In the genomic region with DNA sequence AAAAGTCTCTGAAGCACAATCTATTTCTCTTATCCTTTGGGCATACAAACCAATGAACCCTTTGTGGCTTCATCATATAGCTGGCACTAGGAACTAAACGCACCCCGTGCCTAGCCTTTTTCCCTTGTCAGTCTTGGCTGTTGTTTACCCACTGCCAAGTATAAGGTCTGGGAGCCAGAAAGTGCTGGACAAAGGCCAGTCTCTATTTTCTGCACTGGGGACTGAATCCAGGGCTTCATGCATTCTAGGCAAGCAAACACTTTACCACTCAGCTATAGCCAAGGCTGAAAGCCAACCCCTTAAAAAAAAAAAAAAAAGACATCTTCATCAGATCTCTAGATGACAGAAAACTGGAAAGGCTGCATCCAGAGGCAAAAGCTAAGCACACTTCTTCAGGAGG, we compare ENCODE assay signal across 15 mouse cellular contexts. TPM values are rescaled to one million over a fixed set of nuclear protein-coding genes. Genes with fewer than 3 reads are reported as not detected.
DNase-seq lines count a peak whose midpoint lies in the region; ATAC-seq lines count a peak whose summit lies in the region.
"Had no signal": no experiment of that assay in that cellular context is flagged by ENCODE, and none has a peak within 500 bp of the region (broad histone marks: within the 10 kb centered on the region; RNA-seq: fewer than 3 reads in every experiment).

No protein-coding gene starts in this region.

- DNase-seq in gastrocnemius, adult 18-20 months (ENCODE audit: low spot score), result peak; percentile 6
- no peak for DNase-seq in gastrocnemius, postnatal 14 days
- peak; percentile 84 for DNase-seq in left cerebral cortex, postnatal 4 days
- DNase-seq in left cerebral cortex, adult 11 months (ENCODE audit: low spot score), result no peak
- DNase-seq in adipocyte (ENCODE audit: low spot score), result peak; percentile 82
- DNase-seq in heart, adult 8-10 months (ENCODE audit: low spot score), result peak; percentile 46
- DNase-seq in spleen, postnatal 14 days (ENCODE audit: low spot score in 2 of 2), result no peak
- DNase-seq: adrenal gland, adult 2 months; layer of hippocampus, postnatal 36 days; liver, postnatal 0 days; retina, postnatal 1 day had no signal

- intact Hi-C loops in gastrocnemius, postnatal 14 days (cut with DNase I; ENCODE audit: low total_unique reads), result no loop called here
- intact Hi-C loops in left cerebral cortex, postnatal 4 days (cut with DNase I), result no loop called here

- ATAC-seq in inflammation-experienced regulatory T-cells, adult 6 months, result no peak
- ATAC-seq: CD4-positive, CD25-positive, alpha-beta regulatory T cell, adult 4 months; liver, postnatal 0 days; Patski had no signal

RNA-seq across cellular contexts. Expression of gene Chn1, which starts 15.2 kb away (rescaled TPM):
- 1 to 10 TPM; 3.0 to 3.5 TPM for total RNA-seq in gastrocnemius, adult 18-20 months (2021)
- 10 to 100 TPM; 11.3 to 11.6 TPM for total RNA-seq in gastrocnemius, postnatal 14 days (2021)
- 100 to 1,000 TPM; 262 to 289 TPM for total RNA-seq in left cerebral cortex, postnatal 4 days (2021)
- 10 to 100 TPM; 35.8 to 43.6 (median 36.3) TPM for total RNA-seq in heart, adult 8-10 months (2022)
- polyA plus RNA-seq in inflammation-experienced regulatory T-cells, adult 6 months (2017; shearing (Covaris generic)), result 1 to 10 TPM in 2 of 3 experiments, under 1 TPM in 1; 0.57 to 4.3 (median 2.3) TPM
- total RNA-seq: megakaryocyte-erythroid progenitor cell, adult 5-6 weeks had no signal

Comparison
In these comparisons a context has a peak if more than half of its experiments do, and no peak if none do; other contexts are left out.
1. DNase-seq: peak in gastrocnemius, adult 18-20 months (single experiment), left cerebral cortex, postnatal 4 days (single experiment), adipocyte (single experiment) and heart, adult 8-10 months (single experiment); none in gastrocnemius, postnatal 14 days (single experiment), left cerebral cortex, adult 11 months (single experiment) and spleen, postnatal 14 days (0 of 2).
2. RNA of gene Chn1, which starts 15.2 kb away (total RNA-seq): 262 to 289 TPM in left cerebral cortex, postnatal 4 days; 35.8 to 43.6 TPM in heart, adult 8-10 months, 11.3 to 11.6 TPM in gastrocnemius, postnatal 14 days and 3.0 to 3.5 TPM in gastrocnemius, adult 18-20 months; every median in the first group is over 4 times any median in the second.